Mouse (Mus musculus) olfactory bulb, adult 2 months (tissue): ENCODE data around the gene Cradd.

Experiments used
- CTCF ChIP-seq: fragments of 200-500 bp; IDR thresholded peaks from 2 replicates; pipeline ENCODE4 v1.5.1; 2012; ENCODE audit warnings: low read depth, mild to moderate bottlenecking, low read length, moderate library complexity; ENCODE audit not compliant: insufficient read depth
- POLR2A ChIP-seq: fragments of 200-500 bp; IDR thresholded peaks from 2 replicates; pipeline ENCODE4 v1.6.1; 2012; ENCODE audit warnings: mild to moderate bottlenecking, low read depth, low read length, moderate library complexity; ENCODE audit not compliant: insufficient read depth

- TF ChIP-seq CTCF (no peak), POLR2A (no peak)
These were observed 24.5 kb upstream of the Cradd start for GRCm38 (mm10) chr10:95348457-95348856.
